Mouse (Mus musculus): ENCODE data around the gene Ccdc187. TPM values are rescaled to one million over a fixed set of nuclear protein-coding genes. Genes with fewer than 3 reads are reported as not detected.

Ccdc187 gene
- polyA plus RNA-seq, 1 experiment from 2014 or later = 0.02 TPM

GRCm38 (mm10) chr2:26314281-26315071 lies 20.1 kb upstream of the Ccdc187 start:
- H3K4me1 ChIP-seq = peaks cover 70% of the 10 kb centered on the region
- 67% methylated on average over 13 of the region's 13 CpGs for WGBS
- no peaks in the 10 kb centered on the region for H3K9me3 ChIP-seq (replicated peaks)
- peak overlapping the region; percentile 98 for H3K27ac ChIP-seq (replicated peaks)
- H3K27me3 ChIP-seq (ENCODE audit: low read depth, poor library complexity, severe bottlenecking) = no peaks in the 10 kb centered on the region
- DNase-seq (ENCODE audit: low spot score) = peak; percentile 54
- H3K4me3 ChIP-seq = peak overlapping the region; percentile 93
- peaks cover 17% of the 10 kb centered on the region for H3K36me3 ChIP-seq

DNA sequence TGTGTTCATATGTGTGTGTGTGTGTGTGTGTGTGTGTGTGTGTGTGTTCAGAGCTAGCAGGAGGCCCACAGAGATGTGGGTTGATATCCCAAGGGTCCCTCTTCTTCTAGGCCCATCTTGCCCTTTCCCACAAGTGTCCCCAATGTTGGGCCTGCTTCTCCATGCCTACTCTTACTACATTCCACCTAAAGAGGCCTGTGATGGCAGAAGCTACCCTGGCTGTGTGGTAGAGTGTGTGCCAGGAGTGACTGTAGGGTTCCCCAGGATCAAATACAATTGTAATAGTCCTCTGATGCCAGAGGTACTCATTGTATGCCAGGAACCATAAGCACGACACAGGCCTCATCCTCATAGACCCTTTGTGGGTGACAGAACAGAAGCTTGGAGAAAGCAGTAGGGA lies 19.0 kb upstream of the Ccdc187 start:
- H3K36me3 ChIP-seq = peaks cover 8% of the 10 kb centered on the region; the same call in 1 of the 2 replicates
- no peak for DNase-seq (ENCODE audit: low spot score)
- H3K27ac ChIP-seq (replicated peaks) = 0 out of 2 replicates have a peak overlapping the region, but pooled peaks have one; percentile 57
- no peaks in the 10 kb centered on the region for H3K27me3 ChIP-seq (ENCODE audit: low read depth, poor library complexity, severe bottlenecking)
- no peaks in the 10 kb centered on the region for H3K9me3 ChIP-seq (replicated peaks)
- no peak overlapping the region for H3K4me3 ChIP-seq
- H3K4me1 ChIP-seq = peaks cover 66% of the 10 kb centered on the region
- WGBS = 84% methylated on average over 1 of the region's 1 CpGs

- H3K4me1 ChIP-seq = peaks cover 61% of the 10 kb centered on the region
- no peak overlapping the region for H3K27ac ChIP-seq (replicated peaks)
- no peaks in the 10 kb centered on the region for H3K9me3 ChIP-seq (replicated peaks)
- H3K36me3 ChIP-seq = 0 out of 2 replicates have a peak, but pooled peaks cover 2% of the 10 kb centered on the region
- H3K4me3 ChIP-seq = no peak overlapping the region
- no peaks in the 10 kb centered on the region for H3K27me3 ChIP-seq (ENCODE audit: low read depth, poor library complexity, severe bottlenecking)
- no peak for DNase-seq (ENCODE audit: low spot score)
- 70% methylated on average over 2 of the region's 2 CpGs for WGBS
These were observed 18.5 kb upstream of the Ccdc187 start for GRCm38 (mm10) chr2:26312812-26313211.

DNA sequence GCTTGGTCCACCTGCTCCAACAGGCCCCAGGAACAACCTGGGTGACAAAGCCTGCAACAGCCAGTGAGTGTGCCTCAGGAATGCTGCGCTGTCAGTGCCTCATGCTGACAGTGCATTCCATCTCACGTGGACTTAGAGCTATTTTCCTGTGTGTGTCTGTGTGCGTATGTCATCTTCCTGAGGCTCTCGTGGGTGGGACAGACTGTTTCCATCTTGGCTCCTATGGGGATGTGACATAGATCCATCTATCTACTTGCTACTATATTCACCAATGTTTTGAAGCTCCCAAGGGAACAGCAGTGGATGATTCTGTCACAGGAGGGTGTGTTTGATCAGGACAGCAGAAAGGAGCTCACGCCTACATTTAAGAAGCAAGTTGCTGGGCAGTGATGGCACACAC lies 17.6 kb upstream of the Ccdc187 start:
- H3K4me3 ChIP-seq = no peak overlapping the region
- no peaks in the 10 kb centered on the region for H3K27me3 ChIP-seq (ENCODE audit: low read depth, poor library complexity, severe bottlenecking)
- DNase-seq (ENCODE audit: low spot score) = no peak
- H3K36me3 ChIP-seq = no peaks in the 10 kb centered on the region
- H3K4me1 ChIP-seq = peaks cover 52% of the 10 kb centered on the region
- 0 out of 2 replicates have a peak overlapping the region, but pooled peaks have one; percentile 13 for H3K27ac ChIP-seq (replicated peaks)
- H3K9me3 ChIP-seq (replicated peaks) = no peaks in the 10 kb centered on the region
- WGBS = 72% methylated on average over 5 of the region's 5 CpGs

DNA sequence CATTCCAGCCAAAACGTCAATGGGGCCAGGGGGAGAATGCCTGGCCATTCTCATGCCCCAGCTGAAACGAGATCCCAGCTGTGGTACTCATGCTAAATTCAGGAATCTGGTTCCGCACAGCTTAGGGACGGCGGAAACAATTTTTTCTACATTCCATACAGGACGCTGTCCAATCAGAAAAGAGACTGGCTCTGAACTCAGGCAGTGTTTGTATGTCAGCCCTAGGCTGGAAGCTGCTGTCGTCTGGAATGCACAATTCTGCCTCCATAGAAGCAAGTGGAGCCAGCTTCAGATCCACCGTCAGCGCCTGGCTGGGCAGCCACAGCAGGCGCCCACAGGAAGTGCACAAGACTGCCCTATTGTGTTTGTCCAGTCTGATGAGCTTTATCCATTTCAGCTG lies 15.4 kb upstream of the Ccdc187 start:
- Histone ChIP-seq H3K4me1 (peaks cover 31% of the 10 kb centered on the region), H3K9me3 (replicated peaks) (no peaks in the 10 kb centered on the region), H3K27ac (replicated peaks) (peak overlapping the region; percentile 64), H3K36me3 (no peaks in the 10 kb centered on the region), H3K27me3 (ENCODE audit: low read depth, poor library complexity, severe bottlenecking) (no peaks in the 10 kb centered on the region), H3K4me3 (no peak overlapping the region)
- 33% methylated on average over 10 of the region's 10 CpGs for WGBS
- peak; percentile 48 for DNase-seq (ENCODE audit: low spot score)

DNA sequence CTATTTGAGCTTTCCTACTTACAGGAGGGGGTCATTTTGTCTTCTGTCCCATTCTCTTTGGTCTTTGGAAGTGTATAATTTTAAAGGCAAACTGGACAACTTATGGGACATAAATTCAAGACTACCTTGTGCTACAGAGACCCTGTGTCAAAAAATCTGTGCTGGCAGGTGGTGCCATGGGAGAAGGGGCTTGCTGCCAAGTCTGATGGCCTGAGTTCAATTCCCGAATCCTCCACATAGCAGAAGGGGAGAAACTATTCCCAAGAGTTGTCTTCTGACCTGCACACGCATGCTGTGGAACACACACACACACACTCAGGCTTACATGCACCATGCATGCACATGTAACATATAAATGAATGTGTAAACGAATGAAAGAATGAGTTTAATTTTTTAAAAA lies 12.3 kb upstream of the Ccdc187 start:
- Histone ChIP-seq H3K4me1 (peaks cover 17% of the 10 kb centered on the region), H3K27me3 (ENCODE audit: low read depth, poor library complexity, severe bottlenecking) (no peaks in the 10 kb centered on the region), H3K27ac (replicated peaks) (no peak overlapping the region), H3K36me3 (no peaks in the 10 kb centered on the region), H3K9me3 (replicated peaks) (no peaks in the 10 kb centered on the region), H3K4me3 (no peak overlapping the region)
- no peak for DNase-seq (ENCODE audit: low spot score)
- 83% methylated on average over 3 of the region's 3 CpGs for WGBS

DNA sequence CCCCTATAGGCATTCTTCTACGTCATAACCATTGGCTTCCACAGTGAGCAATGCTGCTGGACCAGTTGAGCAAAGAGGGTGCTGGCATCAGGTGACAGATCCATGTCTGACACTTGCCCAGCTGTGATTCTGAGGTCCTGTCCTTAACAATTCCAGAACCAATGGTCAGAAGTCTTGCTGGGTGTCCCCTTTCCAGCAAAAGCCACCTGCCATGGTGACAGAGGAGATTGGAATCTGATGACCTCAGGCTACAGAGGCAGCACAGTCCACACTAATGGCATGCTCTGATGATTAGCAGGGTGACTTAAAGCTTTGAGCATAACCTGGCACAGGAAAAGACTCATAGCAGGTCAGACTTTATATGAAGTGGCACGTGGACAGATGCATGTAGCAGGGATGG lies 11.2 kb upstream of the Ccdc187 start:
- peaks cover 20% of the 10 kb centered on the region for H3K4me1 ChIP-seq
- H3K4me3 ChIP-seq = no peak overlapping the region
- no peak for DNase-seq (ENCODE audit: low spot score)
- H3K36me3 ChIP-seq = no peaks in the 10 kb centered on the region
- WGBS = 84% methylated on average over 2 of the region's 2 CpGs
- no peaks in the 10 kb centered on the region for H3K27me3 ChIP-seq (ENCODE audit: low read depth, poor library complexity, severe bottlenecking)
- H3K9me3 ChIP-seq (replicated peaks) = no peaks in the 10 kb centered on the region
- H3K27ac ChIP-seq (replicated peaks) = no peak overlapping the region

DNA sequence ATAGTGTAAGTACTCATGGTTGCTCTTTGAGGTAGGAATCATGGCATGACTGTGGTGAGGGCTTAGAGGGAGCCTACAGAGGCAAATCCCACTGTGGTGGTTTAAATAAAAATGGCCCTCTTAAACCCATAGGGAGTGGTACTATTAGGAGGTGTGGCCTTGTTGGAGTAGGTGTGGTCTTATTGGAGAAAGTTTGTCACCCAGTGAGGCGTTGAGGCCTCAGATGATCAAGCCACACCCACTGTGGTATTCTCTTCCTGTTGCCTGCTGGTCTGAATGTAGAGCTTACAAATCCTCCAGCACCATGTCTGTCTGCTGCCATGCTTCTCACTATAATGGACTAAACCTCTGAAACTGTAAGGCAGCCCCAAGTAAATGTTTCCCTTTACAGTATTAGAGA lies 10.4 kb upstream of the Ccdc187 start:
- DNase-seq (ENCODE audit: low spot score) = no peak

DNA sequence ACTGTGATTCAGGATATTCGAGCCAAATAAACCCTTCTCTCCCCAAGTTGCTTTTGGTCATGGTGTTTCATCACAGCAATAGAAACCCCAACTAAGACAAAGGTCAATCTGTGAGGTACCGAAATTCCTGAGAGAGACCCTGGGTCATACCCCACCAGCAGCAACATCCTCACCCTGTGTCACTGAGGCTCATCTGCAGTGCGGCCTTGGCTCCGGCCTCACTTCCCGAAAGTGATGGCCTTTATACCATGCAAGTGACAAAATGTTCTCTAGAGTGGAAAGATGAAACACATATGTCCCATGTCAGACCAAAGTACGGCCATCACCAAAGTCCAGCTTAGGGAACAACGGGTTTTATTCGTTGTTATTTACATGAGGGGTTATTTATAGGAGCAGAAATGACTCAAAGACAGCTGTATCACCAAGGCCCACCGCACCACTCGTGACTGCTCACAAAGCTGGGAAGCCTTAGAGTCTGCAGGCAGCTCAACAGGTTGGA lies 7.7 kb upstream of the Ccdc187 start:
- no peak overlapping the region for H3K4me3 ChIP-seq
- peaks cover 40% of the 10 kb centered on the region for H3K4me1 ChIP-seq
- no peak for DNase-seq (ENCODE audit: low spot score)
- 89% methylated on average over 10 of the region's 10 CpGs for WGBS
- H3K27me3 ChIP-seq (ENCODE audit: low read depth, poor library complexity, severe bottlenecking) = peaks cover 14% of the 10 kb centered on the region
- H3K27ac ChIP-seq (replicated peaks) = no peak overlapping the region
- no peaks in the 10 kb centered on the region for H3K36me3 ChIP-seq
- H3K9me3 ChIP-seq (replicated peaks) = no peaks in the 10 kb centered on the region

More for the DNA sequence above, 10.4 kb upstream of the Ccdc187 start:
- H3K4me1 ChIP-seq = peaks cover 23% of the 10 kb centered on the region
- H3K4me3 ChIP-seq = no peak overlapping the region
- H3K27ac ChIP-seq (replicated peaks) = no peak overlapping the region
- no peaks in the 10 kb centered on the region for H3K9me3 ChIP-seq (replicated peaks)
- H3K27me3 ChIP-seq (ENCODE audit: low read depth, poor library complexity, severe bottlenecking) = peaks cover 8% of the 10 kb centered on the region
- H3K36me3 ChIP-seq = no peaks in the 10 kb centered on the region
- WGBS = 57% methylated on average over 1 of the region's 1 CpGs

GRCm38 (mm10) chr2:26300808-26301174 lies 6.4 kb upstream of the Ccdc187 start:
- H3K4me1 ChIP-seq = peaks cover 47% of the 10 kb centered on the region
- 2% methylated on average over 3 of the region's 3 CpGs for WGBS
- H3K27me3 ChIP-seq (ENCODE audit: low read depth, poor library complexity, severe bottlenecking) = peaks cover 14% of the 10 kb centered on the region
- H3K9me3 ChIP-seq (replicated peaks) = no peaks in the 10 kb centered on the region
- H3K4me3 ChIP-seq = 0 out of 2 replicates have a peak overlapping the region, but pooled peaks have one; percentile 8
- H3K27ac ChIP-seq (replicated peaks) = no peak overlapping the region
- H3K36me3 ChIP-seq = no peaks in the 10 kb centered on the region
- DNase-seq (ENCODE audit: low spot score) = peak; percentile 82

DNA sequence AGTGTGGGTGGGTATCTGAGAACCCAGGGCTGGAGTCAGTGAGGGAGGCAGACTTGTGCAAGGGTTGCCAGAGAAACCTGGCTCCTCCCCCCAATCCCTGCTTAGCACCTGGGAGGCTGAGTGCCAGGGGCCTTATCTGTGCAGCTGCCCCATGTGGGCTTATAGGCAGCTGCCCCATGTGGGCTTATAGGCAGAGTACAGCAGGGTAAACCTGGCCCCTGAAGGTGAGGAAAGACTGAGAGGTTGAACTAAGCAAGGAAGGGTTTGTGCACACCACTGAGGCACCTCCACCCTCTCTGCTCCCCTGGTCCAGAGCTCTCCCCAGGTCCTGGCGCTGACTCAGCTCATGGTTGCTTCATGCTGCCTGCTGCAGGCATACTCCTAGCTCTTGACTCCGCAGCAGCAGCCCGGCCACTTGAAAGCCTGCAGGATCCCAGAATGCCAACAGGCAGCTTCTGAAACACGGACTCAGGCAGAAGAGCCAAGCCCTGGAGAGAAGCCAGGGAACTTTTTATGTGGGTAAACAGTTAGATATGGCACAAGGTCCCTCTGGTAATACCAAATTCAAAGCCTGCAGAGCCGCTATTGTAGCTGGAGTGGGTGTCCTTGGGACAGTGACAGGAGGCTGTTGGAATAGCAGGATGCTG lies 5.9 kb upstream of the Ccdc187 start:
- Histone ChIP-seq H3K4me1 (peaks cover 47% of the 10 kb centered on the region), H3K27me3 (ENCODE audit: low read depth, poor library complexity, severe bottlenecking) (peaks cover 14% of the 10 kb centered on the region), H3K36me3 (no peaks in the 10 kb centered on the region), H3K9me3 (replicated peaks) (no peaks in the 10 kb centered on the region), H3K4me3 (0 out of 2 replicates have a peak overlapping the region, but pooled peaks have one; percentile 8), H3K27ac (replicated peaks) (peak overlapping the region; percentile 80; the same call in 1 of the 2 replicates)
- no peak for DNase-seq (ENCODE audit: low spot score)
- 46% methylated on average over 5 of the region's 5 CpGs for WGBS

DNA sequence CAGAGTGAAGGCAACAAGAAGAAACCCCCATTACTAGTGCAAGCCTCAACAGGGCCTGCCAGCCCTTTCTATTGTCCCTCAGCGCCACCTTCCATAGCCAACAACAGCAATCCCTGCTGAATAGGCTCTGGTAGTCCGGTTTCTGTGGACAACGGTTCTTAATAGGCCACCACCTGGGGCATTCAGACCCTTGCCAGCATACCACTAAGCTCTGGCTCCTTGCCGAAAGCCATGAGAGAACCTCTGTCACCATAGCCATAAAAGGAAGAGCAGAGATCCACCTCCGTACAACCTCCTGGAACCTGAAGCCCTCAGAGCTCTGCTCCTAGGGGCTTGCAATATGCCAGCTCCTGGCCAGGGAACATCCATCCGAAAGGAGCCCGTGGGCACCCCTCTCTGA lies 5.0 kb upstream of the Ccdc187 start:
- Histone ChIP-seq H3K27me3 (ENCODE audit: low read depth, poor library complexity, severe bottlenecking) (peaks cover 14% of the 10 kb centered on the region), H3K4me3 (0 out of 2 replicates have a peak overlapping the region, but pooled peaks have one; percentile 9), H3K36me3 (no peaks in the 10 kb centered on the region), H3K9me3 (replicated peaks) (no peaks in the 10 kb centered on the region), H3K27ac (replicated peaks) (peak overlapping the region; percentile 80), H3K4me1 (peaks cover 47% of the 10 kb centered on the region)
- no peak for DNase-seq (ENCODE audit: low spot score)
- WGBS = 37% methylated on average over 7 of the region's 7 CpGs

GRCm38 (mm10) chr2:26298856-26299230 lies 4.5 kb upstream of the Ccdc187 start:
- WGBS = 8% methylated on average over 4 of the region's 4 CpGs
- Histone ChIP-seq H3K9me3 (replicated peaks) (no peaks in the 10 kb centered on the region), H3K27me3 (ENCODE audit: low read depth, poor library complexity, severe bottlenecking) (peaks cover 14% of the 10 kb centered on the region), H3K36me3 (no peaks in the 10 kb centered on the region), H3K4me3 (peak overlapping the region; percentile 9; the same call in 1 of the 2 replicates), H3K4me1 (peaks cover 47% of the 10 kb centered on the region), H3K27ac (replicated peaks) (peak overlapping the region; percentile 80)
- DNase-seq (ENCODE audit: low spot score) = peak; percentile 26
